Mouse (Mus musculus) ES-E14 (cell line): Measurements from ENCODE around the gene Uox. TPM values are rescaled to one million over a fixed set of nuclear protein-coding genes. Genes with fewer than 3 reads are reported as not detected.

Experiments
- DNase-seq: peaks from one replicate; pipeline ENCODE4 v3.0.0-alpha.2; 2013; ENCODE audit warnings: low read depth, low spot score
- H3K27ac ChIP-seq: 2 replicates; pipeline ENCODE4 v1.5.1; 2012; ENCODE audit warnings: low read depth, mild to moderate bottlenecking, low read length, moderate library complexity, mixed read lengths; ENCODE audit not compliant: poor library complexity, insufficient read depth, severe bottlenecking
- H3K36me3 ChIP-seq: 2 replicates; pipeline ENCODE4 v1.6.1; 2012; ENCODE audit warnings: mild to moderate bottlenecking, low read length, moderate library complexity, mixed read lengths; ENCODE audit not compliant: control insufficient read depth, poor library complexity, insufficient read depth, severe bottlenecking
- H3K4me1 ChIP-seq, 2 experiments: fragments of 150-350 bp in 1 of 2; sonication (generic) in 1 of 2; 2 replicates each; pipeline ENCODE4 v1.6.1; 2012; ENCODE audit warnings: low read length in 2 of 2, mild to moderate bottlenecking in 1 of 2, mixed read lengths in 1 of 2; ENCODE audit not compliant: control insufficient read depth in 2 of 2, insufficient read depth in 2 of 2, poor library complexity in 1 of 2
- H3K4me3 ChIP-seq, 2 experiments: fragments of 150-350 bp in 1 of 2; sonication (generic) in 1 of 2; 2 replicates each; pipeline ENCODE4 v1.5.1; 2012; ENCODE audit warnings: low read length in 2 of 2, low read depth in 1 of 2, mild to moderate bottlenecking in 1 of 2, mixed read lengths in 1 of 2; ENCODE audit not compliant: insufficient read depth in 1 of 2, poor library complexity in 1 of 2, severe bottlenecking in 1 of 2
- H3K9ac ChIP-seq: 2 replicates; pipeline ENCODE4 v1.6.1; 2012; ENCODE audit warnings: low read depth, mild to moderate bottlenecking, low read length, mixed read lengths; ENCODE audit not compliant: poor library complexity, insufficient read depth, severe bottlenecking
- H3K9me3 ChIP-seq: fragments of 150-350 bp; sonication (generic); 2 replicates; pipeline ENCODE4 v1.6.1; 2012; ENCODE audit warnings: low read depth, mild to moderate bottlenecking, low read length; ENCODE audit not compliant: control insufficient read depth, insufficient read depth
- CHD2 ChIP-seq: IDR thresholded peaks from 2 replicates; pipeline ENCODE4 v1.6.1; 2014; ENCODE audit warnings: mild to moderate bottlenecking, low read depth, low read length, inconsistent platforms
- HCFC1 ChIP-seq: IDR thresholded peaks from 2 replicates; pipeline ENCODE4 v1.6.1; 2012; ENCODE audit warnings: low read length, inconsistent platforms, borderline replicate concordance; ENCODE audit not compliant: insufficient read depth
- MAFK ChIP-seq: IDR thresholded peaks from 2 replicates; pipeline ENCODE4 v1.6.1; 2014; ENCODE audit warnings: mild to moderate bottlenecking, low read depth, low read length, inconsistent platforms; ENCODE audit not compliant: insufficient read depth
- ZC3H11A ChIP-seq: IDR thresholded peaks from 2 replicates; pipeline ENCODE4 v1.6.1; 2012; ENCODE audit warnings: low read depth, mild to moderate bottlenecking, inconsistent platforms, low read length, borderline replicate concordance
- ZNF384 ChIP-seq: IDR thresholded peaks from 2 replicates; pipeline ENCODE4 v1.6.1; 2012; ENCODE audit warnings: low read depth, low read length, inconsistent platforms
- in situ Hi-C, 2 experiments: fragments of 600-800 bp; cut with MboI; formaldehyde crosslinking; loops; one replicate each; pipeline ENCODE4 v1.15.1; 2025; ENCODE audit warnings: low sequenced_read_pairs in 2 of 2, inconsistent platforms in 1 of 2; ENCODE audit not compliant: unreplicated experiment in 2 of 2
- total RNA-seq: library from RNA; depleted of rRNA; stranded (reverse); fragments of 300-350 nt; gene quantifications from 2 replicates; pipeline ENCODE4 v1.2.3, GENCODE M21; 2012; rRNA removed

Uox gene
- total RNA-seq = not detected in 2 replicates

GRCm38 (mm10) chr3:146570148-146570782 lies at the start of gene Uox:
Uox (plus strand) TSS chr3:146570426.
- H3K4me1 ChIP-seq = no peaks in the 10 kb centered on the region
- in situ Hi-C loops = no loop called here
- H3K36me3 ChIP-seq = no peaks in the 10 kb centered on the region
- no peak within 1 kb of the TSS for H3K4me3 ChIP-seq
- DNase-seq = no peak
- TF ChIP-seq MAFK (no peak), ZC3H11A (no peak), ZNF384 (no peak), HCFC1 (no peak), CHD2 (no peak)
- H3K27ac ChIP-seq = no peak within 1 kb of the TSS
- no peak within 1 kb of the TSS for H3K9ac ChIP-seq
- H3K9me3 ChIP-seq = no peaks in the 10 kb centered on the region

GRCm38 (mm10) chr3:146520798-146521651 lies 49.2 kb upstream of the Uox start, which contains the start of gene Rpf1:
Rpf1 (minus strand) TSS chr3:146521429.
- in situ Hi-C loops = no loop called here
- H3K4me3 ChIP-seq = peak within 1 kb of the TSS; percentile 92 to 98
- peak; percentile 77 for DNase-seq
- H3K27ac ChIP-seq = peak within 1 kb of the TSS; percentile 97
- peak within 1 kb of the TSS; percentile 98 for H3K9ac ChIP-seq
- peaks cover 0 to 2% of the 10 kb centered on the region in 2 experiments; a peak in 1 of 4 replicates for H3K4me1 ChIP-seq
- TF ChIP-seq ZC3H11A = no peak
- peak; percentile 69 for TF ChIP-seq HCFC1
- TF ChIP-seq CHD2 = peak; percentile 59
- H3K36me3 ChIP-seq = peaks cover 10% of the 10 kb centered on the region
- H3K9me3 ChIP-seq = no peaks in the 10 kb centered on the region

GRCm38 (mm10) chr3:146521652-146522020 lies 48.6 kb upstream of the Uox start:
- H3K9ac ChIP-seq = peak overlapping the region; percentile 98
- peak overlapping the region; percentile 92 to 98 for H3K4me3 ChIP-seq
- H3K4me1 ChIP-seq = peaks cover 0 to 2% of the 10 kb centered on the region in 2 experiments; a peak in 1 of 4 replicates
- TF ChIP-seq CHD2 (peak; percentile 7; the same call in 1 of the 2 replicates), HCFC1 (no peak)
- H3K27ac ChIP-seq = peak overlapping the region; percentile 50; the same call in 1 of the 2 replicates
- no peaks in the 10 kb centered on the region for H3K9me3 ChIP-seq
- in situ Hi-C loops = no loop called here
- peaks cover 10% of the 10 kb centered on the region for H3K36me3 ChIP-seq
- no peak for DNase-seq

- H3K9ac ChIP-seq = no peak overlapping the region
- H3K27ac ChIP-seq = no peak overlapping the region
- in situ Hi-C loops = no loop called here
- H3K4me1 ChIP-seq = no peaks in the 10 kb centered on the region
- no peak for TF ChIP-seq CHD2
- TF ChIP-seq ZC3H11A = no peak
- TF ChIP-seq ZNF384 = no peak
- no peak for TF ChIP-seq HCFC1
- no peak for TF ChIP-seq MAFK
- H3K4me3 ChIP-seq = no peak overlapping the region
- no peaks in the 10 kb centered on the region for H3K9me3 ChIP-seq
- no peak for DNase-seq
- H3K36me3 ChIP-seq = no peaks in the 10 kb centered on the region
These were observed 41.9 kb upstream of the Uox start for GRCm38 (mm10) chr3:146528335-146528734.
